Mouse (Mus musculus): ENCODE measurements around the gene Arhgef6. TPM values are rescaled to one million over a fixed set of nuclear protein-coding genes. Genes with fewer than 3 reads are reported as not detected.

The Arhgef6 gene
- total and polyA plus RNA-seq, 2 experiments from 2014 or later: 3.4 to 7.4 TPM

DNA sequence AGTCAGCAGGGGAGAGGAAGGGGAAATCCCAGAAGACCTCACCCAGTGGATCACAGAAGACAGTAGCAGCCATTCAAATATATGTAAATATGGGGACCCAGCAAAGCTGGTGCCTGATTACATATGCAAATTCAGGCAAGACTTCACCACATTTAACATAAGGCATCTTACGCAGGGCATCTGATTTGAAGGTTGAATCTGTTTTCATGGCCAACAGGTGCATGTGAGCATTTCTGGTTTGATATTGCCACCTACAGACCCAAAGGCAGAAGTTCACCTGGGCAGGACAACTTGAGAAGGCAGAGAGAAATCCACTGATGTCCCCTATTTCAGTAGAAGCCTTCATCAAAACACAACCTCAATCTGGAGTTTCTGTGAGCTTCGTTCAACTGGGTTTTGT, 77.8 kb downstream of the Arhgef6 start:
- Histone ChIP-seq H3K9me3 (ENCODE audit: low read length) (no peaks in the 10 kb centered on the region), H3K4me2 (ENCODE audit: low read depth) (no peak overlapping the region), H3K4me3 (ENCODE audit: low read depth, low read length) (no peak overlapping the region), H3K4me1 (ENCODE audit: insufficient read depth) (no peaks in the 10 kb centered on the region), H3K27ac (ENCODE audit: low read depth, low read length) (no peak overlapping the region), H3K36me3 (ENCODE audit: insufficient read depth) (no peaks in the 10 kb centered on the region), H3K9ac (no peak overlapping the region), H3K27me3 (ENCODE audit: insufficient read depth, low read length) (no peaks in the 10 kb centered on the region)
- DNase-seq: peak; percentile 34
- peak; percentile 63 for TF ChIP-seq CTCF (IDR thresholded peaks at IDR 0.05; ENCODE audit: low read depth)
- peak; percentile 60 for ATAC-seq
- WGBS: 49% methylated on average over 2 of the region's 2 CpGs

DNA sequence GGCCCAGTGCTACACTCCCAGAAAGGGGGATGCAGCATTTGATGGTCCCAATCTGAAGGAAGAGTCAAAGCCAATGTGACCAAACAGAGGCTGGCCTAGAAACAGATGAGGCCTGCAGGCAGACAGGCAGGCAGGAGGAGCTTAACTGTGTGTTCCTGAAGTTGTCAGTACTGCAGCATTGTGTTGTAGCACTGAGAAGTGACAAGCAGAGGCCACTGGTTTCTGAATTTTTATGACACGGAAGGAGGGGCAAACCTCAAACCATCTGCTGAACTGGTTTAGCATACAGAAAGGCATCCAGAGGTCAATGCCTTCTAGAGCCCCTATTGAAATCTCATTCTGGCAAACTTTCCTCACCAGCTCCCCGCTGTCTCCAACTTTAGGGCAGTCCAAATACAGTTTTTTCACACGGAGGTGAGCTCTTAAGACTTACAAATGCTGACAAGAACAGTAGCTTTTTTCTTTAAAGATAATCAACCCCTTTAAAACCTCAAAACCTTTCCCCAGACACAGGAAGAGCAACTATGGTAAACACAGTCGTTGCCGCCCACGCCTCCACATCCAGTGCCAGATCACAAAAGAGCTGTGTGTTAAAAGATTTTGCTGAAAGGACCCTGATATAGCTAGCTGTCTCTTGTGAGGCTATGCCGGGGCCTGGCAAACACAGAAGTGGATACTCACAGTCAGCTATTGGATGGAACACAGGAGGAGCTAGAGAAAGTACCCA, 85.0 kb downstream of the Arhgef6 start:
- H3K4me2 ChIP-seq (ENCODE audit: low read depth): no peak overlapping the region
- H3K27ac ChIP-seq (ENCODE audit: low read depth, low read length): no peak overlapping the region
- ATAC-seq (no peak), DNase-seq (no peak)
- H3K4me3 ChIP-seq (ENCODE audit: low read depth, low read length): no peak overlapping the region
- H3K27me3 ChIP-seq (ENCODE audit: insufficient read depth, low read length): no peaks in the 10 kb centered on the region
- no peaks in the 10 kb centered on the region for H3K36me3 ChIP-seq (ENCODE audit: insufficient read depth)
- H3K9me3 ChIP-seq (ENCODE audit: low read length): no peaks in the 10 kb centered on the region
- 69% methylated on average over 7 of the region's 7 CpGs for WGBS
- H3K9ac ChIP-seq: no peak overlapping the region
- no peaks in the 10 kb centered on the region for H3K4me1 ChIP-seq (ENCODE audit: insufficient read depth)
- no peak for TF ChIP-seq CTCF (IDR thresholded peaks at IDR 0.05; ENCODE audit: low read depth)

DNA sequence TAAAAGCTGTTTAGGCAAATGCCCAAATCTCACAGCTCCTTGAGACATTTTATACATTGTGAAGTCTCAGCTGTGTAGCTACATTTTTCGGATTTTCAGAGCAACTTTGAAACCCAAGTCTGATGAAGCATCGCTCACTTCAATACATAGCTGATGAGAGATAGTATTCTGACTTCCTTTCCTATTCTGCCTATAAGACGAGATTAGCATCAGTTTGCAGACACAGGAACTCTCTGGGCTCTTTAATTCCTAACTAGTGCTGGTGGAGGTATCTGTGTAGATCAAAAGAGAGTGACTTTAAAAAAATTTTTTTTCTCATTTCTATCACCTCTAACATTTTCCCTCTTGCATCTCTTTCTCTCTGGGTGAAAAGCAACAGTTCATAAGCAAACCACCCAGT, 100.0 kb downstream of the Arhgef6 start:
- ATAC-seq: no peak
- no peak for DNase-seq
- Histone ChIP-seq H3K9ac (no peak overlapping the region), H3K4me2 (ENCODE audit: low read depth) (no peak overlapping the region), H3K9me3 (ENCODE audit: low read length) (no peaks in the 10 kb centered on the region), H3K27ac (ENCODE audit: low read depth, low read length) (no peak overlapping the region), H3K4me1 (ENCODE audit: insufficient read depth) (no peaks in the 10 kb centered on the region), H3K36me3 (ENCODE audit: insufficient read depth) (no peaks in the 10 kb centered on the region), H3K27me3 (ENCODE audit: insufficient read depth, low read length) (no peaks in the 10 kb centered on the region), H3K4me3 (ENCODE audit: low read depth, low read length) (no peak overlapping the region)
- 71% methylated on average over 3 of the region's 3 CpGs for WGBS
- no peak for TF ChIP-seq CTCF (IDR thresholded peaks at IDR 0.05; ENCODE audit: low read depth)

DNA sequence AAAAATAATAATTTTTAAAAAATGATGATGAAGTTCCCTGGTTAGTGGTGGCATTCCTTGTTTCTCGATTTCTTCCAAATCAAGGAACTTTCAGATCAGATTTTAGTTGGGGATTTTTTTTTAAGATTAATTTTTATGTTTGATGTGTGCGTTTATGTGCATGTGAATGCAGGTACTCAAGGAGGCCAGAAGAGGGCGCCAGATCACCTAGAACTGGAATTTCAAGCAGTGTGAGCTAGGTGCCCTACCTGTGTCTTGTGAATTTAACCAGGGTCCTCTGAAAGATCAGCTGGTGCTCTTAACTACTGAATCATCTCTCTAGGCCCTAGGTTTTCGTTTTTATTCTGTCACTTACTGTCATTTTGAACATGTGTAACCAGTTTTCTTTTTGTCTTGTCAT, 102.5 kb downstream of the Arhgef6 start:
- Histone ChIP-seq H3K9me3 (ENCODE audit: low read length) (no peaks in the 10 kb centered on the region), H3K27me3 (ENCODE audit: insufficient read depth, low read length) (no peaks in the 10 kb centered on the region), H3K4me1 (ENCODE audit: insufficient read depth) (no peaks in the 10 kb centered on the region), H3K4me2 (ENCODE audit: low read depth) (no peak overlapping the region), H3K4me3 (ENCODE audit: low read depth, low read length) (no peak overlapping the region), H3K27ac (ENCODE audit: low read depth, low read length) (no peak overlapping the region), H3K9ac (no peak overlapping the region), H3K36me3 (ENCODE audit: insufficient read depth) (no peaks in the 10 kb centered on the region)
- 0 out of 2 replicates have a peak, but pooled peaks have one; percentile 19 for TF ChIP-seq CTCF (IDR thresholded peaks at IDR 0.05; ENCODE audit: low read depth)
- 66% methylated on average over 4 of the region's 4 CpGs for WGBS
- no peak for ATAC-seq
- DNase-seq: no peak

DNA sequence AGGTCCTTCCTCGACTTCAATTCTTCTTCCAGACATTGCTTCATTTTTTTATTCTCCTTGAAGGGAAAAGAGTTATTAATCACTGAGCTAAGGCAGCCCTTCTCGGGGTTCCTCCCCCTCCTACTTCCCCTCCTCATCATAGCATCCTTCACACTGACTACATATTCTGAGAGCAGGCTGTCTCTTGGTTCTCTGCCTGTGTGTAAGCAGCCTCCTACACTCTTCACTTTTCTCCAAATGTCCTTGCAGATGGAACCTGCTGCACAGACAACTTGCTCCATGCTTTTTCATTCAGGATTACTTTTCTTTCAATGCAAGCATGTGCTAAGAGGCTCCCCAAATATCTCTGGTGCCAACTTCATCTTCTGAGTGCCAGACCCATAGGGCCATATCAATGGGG, 104.9 kb downstream of the Arhgef6 start:
- DNase-seq: no peak

DNA sequence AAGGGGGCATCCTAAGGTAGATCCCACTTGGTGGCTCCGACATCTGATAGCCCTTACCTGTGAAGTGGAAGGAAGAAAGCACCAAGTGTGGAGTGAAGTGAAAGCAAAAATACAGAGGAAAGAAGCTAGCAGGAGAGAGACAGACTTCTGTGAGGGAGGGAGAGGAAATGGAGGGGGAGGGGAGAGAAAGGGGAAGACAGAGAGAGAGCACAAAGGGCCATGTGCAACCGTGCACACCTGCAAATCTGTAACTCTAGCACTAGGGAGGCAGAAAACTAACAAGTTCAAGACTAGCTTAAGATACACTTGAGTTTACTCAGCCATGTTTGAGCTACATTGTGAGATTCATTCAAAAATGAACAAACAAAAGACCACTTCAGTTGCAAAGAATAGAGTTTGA, 110.4 kb downstream of the Arhgef6 start:
- H3K4me3 ChIP-seq (ENCODE audit: low read depth, low read length): no peak overlapping the region
- H3K27ac ChIP-seq (ENCODE audit: low read depth, low read length): no peak overlapping the region
- no peaks in the 10 kb centered on the region for H3K36me3 ChIP-seq (ENCODE audit: insufficient read depth)
- H3K4me1 ChIP-seq (ENCODE audit: insufficient read depth): no peaks in the 10 kb centered on the region
- DNase-seq (no peak), ATAC-seq (no peak)
- 67% methylated on average over 2 of the region's 2 CpGs for WGBS
- no peaks in the 10 kb centered on the region for H3K9me3 ChIP-seq (ENCODE audit: low read length)
- H3K27me3 ChIP-seq (ENCODE audit: insufficient read depth, low read length): no peaks in the 10 kb centered on the region
- no peak overlapping the region for H3K4me2 ChIP-seq (ENCODE audit: low read depth)
- no peak overlapping the region for H3K9ac ChIP-seq
- no peak for TF ChIP-seq CTCF (IDR thresholded peaks at IDR 0.05; ENCODE audit: low read depth)

More for the DNA sequence above, 104.9 kb downstream of the Arhgef6 start:
- no peak for TF ChIP-seq CTCF (IDR thresholded peaks at IDR 0.05; ENCODE audit: low read depth)
- Histone ChIP-seq H3K9me3 (ENCODE audit: low read length) (no peaks in the 10 kb centered on the region), H3K4me3 (ENCODE audit: low read depth, low read length) (no peak overlapping the region), H3K4me2 (ENCODE audit: low read depth) (no peak overlapping the region), H3K36me3 (ENCODE audit: insufficient read depth) (no peaks in the 10 kb centered on the region), H3K27ac (ENCODE audit: low read depth, low read length) (no peak overlapping the region), H3K9ac (no peak overlapping the region), H3K4me1 (ENCODE audit: insufficient read depth) (no peaks in the 10 kb centered on the region), H3K27me3 (ENCODE audit: insufficient read depth, low read length) (no peaks in the 10 kb centered on the region)
- WGBS: 55% methylated on average over 2 of the region's 2 CpGs
- no peak for ATAC-seq

DNA sequence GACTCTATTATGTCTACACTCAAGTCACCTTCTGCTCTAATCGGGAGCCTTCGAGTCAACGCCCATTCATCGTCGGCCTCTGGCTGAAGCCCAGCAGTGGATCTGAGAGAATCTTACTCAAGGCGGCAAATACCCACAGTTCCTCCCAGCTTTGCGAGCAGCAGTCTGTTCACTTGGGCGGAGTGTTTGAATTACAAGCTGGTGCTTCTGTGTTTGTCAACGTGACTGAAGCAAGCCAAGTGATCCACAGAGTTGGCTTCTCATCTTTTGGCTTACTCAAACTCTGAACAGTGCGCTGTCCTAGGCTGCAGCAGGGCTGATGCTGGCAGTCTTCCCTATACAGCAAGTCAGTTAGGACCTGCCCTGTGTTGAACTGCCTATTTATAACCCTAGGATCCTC, 115.2 kb downstream of the Arhgef6 start:
- WGBS: 69% methylated on average over 10 of the region's 10 CpGs
- Histone ChIP-seq H3K4me2 (ENCODE audit: low read depth) (no peak overlapping the region), H3K27me3 (ENCODE audit: insufficient read depth, low read length) (no peaks in the 10 kb centered on the region), H3K9me3 (ENCODE audit: low read length) (no peaks in the 10 kb centered on the region), H3K4me3 (ENCODE audit: low read depth, low read length) (no peak overlapping the region), H3K4me1 (ENCODE audit: insufficient read depth) (no peaks in the 10 kb centered on the region), H3K36me3 (ENCODE audit: insufficient read depth) (no peaks in the 10 kb centered on the region), H3K9ac (no peak overlapping the region), H3K27ac (ENCODE audit: low read depth, low read length) (no peak overlapping the region)
- ATAC-seq (peak; percentile 86), DNase-seq (peak; percentile 56)
- no peak for TF ChIP-seq CTCF (IDR thresholded peaks at IDR 0.05; ENCODE audit: low read depth)

Measured in forebrain, postnatal 0 days (tissue).